Mouse (Mus musculus): ENCODE results near the gene Gm9040.
"Not testable (repeated sequence)": the region's sequence is repeated elsewhere in the genome, so short reads cannot be mapped to it uniquely, and the experiment has no call there.

Gm9040 gene

DNA sequence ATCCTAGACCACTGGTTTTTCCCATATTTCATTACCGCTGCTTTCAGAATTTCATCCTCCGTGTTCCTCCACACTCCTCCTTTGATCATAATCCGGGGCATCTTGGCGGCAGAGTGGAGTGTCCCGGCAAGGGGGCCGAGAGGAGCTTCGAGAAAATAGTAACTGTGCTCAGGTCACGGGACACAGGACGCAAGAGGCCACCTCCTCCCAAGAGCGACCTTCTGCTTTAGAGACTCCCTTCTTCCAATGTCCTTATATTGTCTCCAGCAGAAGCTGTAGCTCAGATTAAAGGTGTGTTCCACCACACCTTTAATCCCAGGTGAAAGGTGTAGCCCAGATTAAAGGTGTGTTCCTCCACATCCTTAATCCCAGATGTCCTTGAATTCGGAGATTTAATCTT, at the start of gene Gm9040:
Gene Gm9040 (minus strand): TSS at position 101 of the 400 bp plus-strand sequence.
- not testable (repeated sequence) for DNase-seq (ENCODE audit: low read depth, low spot score)

DNA sequence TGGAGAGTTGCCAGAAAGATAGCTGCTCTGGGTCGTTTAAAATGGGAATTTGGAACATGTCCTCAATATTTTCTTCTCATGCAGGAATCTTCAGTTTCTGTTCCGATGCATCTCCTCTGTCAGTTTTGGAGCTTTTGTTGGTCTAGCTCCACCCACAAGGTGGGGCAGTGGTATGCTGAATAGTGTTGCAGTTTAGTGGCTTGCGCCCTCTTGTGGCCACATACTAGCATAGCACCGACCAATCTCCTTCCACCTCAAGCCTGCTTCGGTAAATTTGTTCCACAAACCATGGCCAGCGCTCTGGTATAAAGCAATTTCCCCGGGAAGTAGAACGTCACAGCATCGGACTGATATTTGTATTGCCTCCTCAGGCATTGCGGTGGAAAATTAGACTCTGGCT, 43.7 kb upstream of the Gm9040 start:
- peak; percentile 91 for DNase-seq (ENCODE audit: low read depth, low spot score)

DNA sequence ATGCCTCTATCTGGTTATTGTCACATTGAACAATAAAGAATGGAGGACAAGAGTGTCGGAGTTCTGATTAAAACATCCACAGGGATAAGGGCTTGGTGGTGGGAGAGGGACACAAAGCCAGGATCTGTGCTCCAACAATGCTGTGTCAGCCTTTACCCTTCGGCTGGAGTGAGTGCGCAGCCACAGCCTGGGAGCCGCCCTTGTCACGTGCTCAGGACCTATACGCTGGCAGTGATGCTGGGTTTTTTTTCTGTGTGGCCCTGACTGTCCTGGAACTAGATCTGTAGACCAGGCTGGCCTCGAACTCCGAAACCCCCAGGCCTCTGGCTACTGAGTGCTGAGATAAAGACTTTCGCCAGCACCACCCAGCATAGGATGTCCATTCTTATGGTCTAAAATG, 42.7 kb upstream of the Gm9040 start:
- DNase-seq (ENCODE audit: low read depth, low spot score): no peak

DNA sequence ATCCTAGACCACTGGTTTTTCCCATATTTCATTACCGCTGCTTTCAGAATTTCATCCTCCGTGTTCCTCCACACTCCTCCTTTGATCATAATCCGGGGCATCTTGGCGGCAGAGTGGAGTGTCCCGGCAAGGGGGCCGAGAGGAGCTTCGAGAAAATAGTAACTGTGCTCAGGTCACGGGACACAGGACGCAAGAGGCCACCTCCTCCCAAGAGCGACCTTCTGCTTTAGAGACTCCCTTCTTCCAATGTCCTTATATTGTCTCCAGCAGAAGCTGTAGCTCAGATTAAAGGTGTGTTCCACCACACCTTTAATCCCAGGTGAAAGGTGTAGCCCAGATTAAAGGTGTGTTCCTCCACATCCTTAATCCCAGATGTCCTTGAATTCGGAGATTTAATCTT, 27.2 kb upstream of the Gm9040 start, which contains the start of gene Gm9049:
Gene Gm9049 (minus strand): TSS at position 101 of the 400 bp plus-strand sequence.
- not testable (repeated sequence) for DNase-seq (ENCODE audit: low read depth, low spot score)

DNA sequence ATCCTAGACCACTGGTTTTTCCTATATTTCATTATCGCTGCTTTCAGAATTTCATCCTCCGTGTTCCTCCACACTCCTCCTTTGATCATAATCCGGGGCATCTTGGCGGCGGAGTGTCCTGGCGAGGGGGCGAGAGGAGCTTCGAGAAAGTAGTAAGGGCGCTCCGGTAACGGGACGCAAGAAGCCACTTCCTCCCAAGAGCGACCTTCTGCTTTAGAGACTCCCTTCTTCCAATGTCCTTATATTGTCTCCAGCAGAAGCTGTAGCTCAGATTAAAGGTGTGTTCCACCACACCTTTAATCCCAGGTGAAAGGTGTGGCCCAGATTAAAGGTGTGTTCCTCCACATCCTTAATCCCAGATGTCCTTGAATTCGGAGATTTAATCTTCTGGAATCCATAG, 21.8 kb upstream of the Gm9040 start, which contains the start of gene Gm9048:
Gene Gm9048 (minus strand): TSS at position 101 of the 400 bp plus-strand sequence.
- not testable (repeated sequence) for DNase-seq (ENCODE audit: low read depth, low spot score)

DNA sequence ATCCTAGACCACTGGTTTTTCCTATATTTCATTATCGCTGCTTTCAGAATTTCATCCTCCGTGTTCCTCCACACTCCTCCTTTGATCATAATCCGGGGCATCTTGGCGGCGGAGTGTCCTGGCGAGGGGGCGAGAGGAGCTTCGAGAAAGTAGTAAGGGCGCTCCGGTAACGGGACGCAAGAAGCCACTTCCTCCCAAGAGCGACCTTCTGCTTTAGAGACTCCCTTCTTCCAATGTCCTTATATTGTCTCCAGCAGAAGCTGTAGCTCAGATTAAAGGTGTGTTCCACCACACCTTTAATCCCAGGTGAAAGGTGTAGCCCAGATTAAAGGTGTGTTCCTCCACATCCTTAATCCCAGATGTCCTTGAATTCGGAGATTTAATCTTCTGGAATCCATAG, 16.4 kb upstream of the Gm9040 start, which contains the start of gene Gm9046:
Gene Gm9046 (minus strand): TSS at position 101 of the 400 bp plus-strand sequence.
- DNase-seq (ENCODE audit: low read depth, low spot score): not testable (repeated sequence)

DNA sequence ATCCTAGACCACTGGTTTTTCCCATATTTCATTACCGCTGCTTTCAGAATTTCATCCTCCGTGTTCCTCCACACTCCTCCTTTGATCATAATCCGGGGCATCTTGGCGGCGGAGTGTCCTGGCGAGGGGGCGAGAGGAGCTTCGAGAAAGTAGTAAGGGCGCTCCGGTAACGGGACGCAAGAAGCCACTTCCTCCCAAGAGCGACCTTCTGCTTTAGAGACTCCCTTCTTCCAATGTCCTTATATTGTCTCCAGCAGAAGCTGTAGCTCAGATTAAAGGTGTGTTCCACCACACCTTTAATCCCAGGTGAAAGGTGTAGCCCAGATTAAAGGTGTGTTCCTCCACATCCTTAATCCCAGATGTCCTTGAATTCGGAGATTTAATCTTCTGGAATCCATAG, 11.0 kb upstream of the Gm9040 start, which contains the start of gene Gm9045:
Gene Gm9045 (minus strand): TSS at position 101 of the 400 bp plus-strand sequence.
- not testable (repeated sequence) for DNase-seq (ENCODE audit: low read depth, low spot score)

DNA sequence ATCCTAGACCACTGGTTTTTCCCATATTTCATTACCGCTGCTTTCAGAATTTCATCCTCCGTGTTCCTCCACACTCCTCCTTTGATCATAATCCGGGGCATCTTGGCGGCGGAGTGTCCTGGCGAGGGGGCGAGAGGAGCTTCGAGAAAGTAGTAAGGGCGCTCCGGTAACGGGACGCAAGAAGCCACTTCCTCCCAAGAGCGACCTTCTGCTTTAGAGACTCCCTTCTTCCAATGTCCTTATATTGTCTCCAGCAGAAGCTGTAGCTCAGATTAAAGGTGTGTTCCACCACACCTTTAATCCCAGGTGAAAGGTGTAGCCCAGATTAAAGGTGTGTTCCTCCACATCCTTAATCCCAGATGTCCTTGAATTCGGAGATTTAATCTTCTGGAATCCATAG, 5.5 kb upstream of the Gm9040 start, which contains the start of gene Gm9044:
Gene Gm9044 (minus strand): TSS at position 101 of the 400 bp plus-strand sequence.
- not testable (repeated sequence) for DNase-seq (ENCODE audit: low read depth, low spot score)

DNA sequence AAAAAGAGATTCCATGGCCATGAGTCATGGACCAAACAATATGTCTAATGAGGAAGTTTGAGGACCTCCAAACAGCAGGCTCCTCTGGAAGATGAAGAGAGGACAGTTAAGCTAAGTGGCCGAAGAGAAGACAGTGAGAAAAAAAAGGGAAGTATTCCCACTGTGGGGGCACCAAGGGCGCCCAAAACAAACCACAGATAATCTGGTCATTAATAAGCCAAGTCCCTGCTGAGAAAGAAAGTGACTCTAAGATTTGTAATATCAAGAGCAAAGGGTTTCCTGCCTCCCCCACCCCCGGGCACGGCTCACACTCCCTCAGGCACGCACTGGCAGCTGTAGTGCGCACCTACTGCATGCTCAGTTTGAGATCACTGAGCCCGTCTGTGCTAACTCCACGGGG, 7.7 kb downstream of the Gm9040 start:
- no peak for DNase-seq (ENCODE audit: low read depth, low spot score)

DNA sequence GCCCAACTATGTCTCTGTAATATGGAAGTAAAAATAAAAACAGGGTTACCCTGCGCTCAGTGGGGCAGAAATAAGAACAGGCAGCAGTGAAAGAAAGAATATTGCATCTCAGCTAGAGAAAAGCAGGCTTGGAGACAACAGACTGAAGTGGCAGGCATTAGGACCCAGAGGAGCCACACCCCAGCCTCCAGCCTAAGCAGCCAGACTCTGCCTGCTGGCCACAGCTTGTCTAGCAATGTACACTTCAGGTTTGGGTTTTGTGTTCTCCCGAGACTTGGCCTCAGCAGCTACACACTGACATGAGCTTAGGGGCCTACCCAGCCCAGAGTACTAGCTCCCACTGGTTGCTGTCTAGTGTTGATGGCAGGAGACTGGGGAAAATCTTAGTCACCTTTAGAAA, 24.6 kb downstream of the Gm9040 start:
- peak; percentile 3 for DNase-seq (ENCODE audit: low read depth, low spot score)

DNA sequence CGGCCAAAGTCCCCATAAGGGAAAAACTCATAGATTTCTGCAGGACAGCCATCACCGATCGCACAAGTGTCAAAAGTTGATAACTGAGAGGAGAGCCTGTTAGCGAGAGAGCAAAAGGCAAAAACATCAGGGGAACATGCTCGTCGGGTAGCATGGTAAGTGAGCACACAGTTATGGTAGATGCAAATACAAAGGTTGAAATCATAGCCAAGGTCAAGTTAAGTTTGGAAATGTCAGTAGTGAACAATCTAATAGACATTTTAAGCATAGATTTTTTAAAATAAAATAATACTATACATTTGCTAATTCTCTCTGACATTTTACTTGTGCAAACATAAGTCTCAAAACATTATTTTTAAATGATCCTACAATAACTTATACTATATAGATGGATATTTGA, 31.8 kb downstream of the Gm9040 start, which contains the start of gene Iltifb:
Gene Iltifb (minus strand): TSS at position 101 of the 400 bp plus-strand sequence.
- no peak for DNase-seq (ENCODE audit: low read depth, low spot score)

DNA sequence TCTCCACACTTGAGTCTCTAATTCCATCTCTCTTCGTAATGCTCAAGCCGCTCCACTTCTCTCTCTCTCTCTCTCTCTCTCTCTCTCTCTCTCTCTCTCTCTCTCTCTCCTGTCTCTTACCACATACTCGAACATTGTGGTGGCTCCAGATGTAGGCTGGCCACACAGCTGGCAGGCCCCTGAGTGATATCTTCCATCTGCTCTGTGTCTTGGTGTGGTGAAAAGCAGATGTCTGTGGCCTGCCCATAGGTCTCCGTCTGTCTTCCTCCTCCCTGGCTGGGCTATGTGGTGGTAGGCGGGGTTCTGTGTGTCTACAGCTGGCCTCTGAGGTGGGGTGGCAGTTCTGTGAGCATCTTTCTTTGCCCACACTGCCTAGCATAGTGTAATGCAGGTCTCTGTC, 43.8 kb downstream of the Gm9040 start:
- not testable (repeated sequence) for DNase-seq (ENCODE audit: low read depth, low spot score)

DNA sequence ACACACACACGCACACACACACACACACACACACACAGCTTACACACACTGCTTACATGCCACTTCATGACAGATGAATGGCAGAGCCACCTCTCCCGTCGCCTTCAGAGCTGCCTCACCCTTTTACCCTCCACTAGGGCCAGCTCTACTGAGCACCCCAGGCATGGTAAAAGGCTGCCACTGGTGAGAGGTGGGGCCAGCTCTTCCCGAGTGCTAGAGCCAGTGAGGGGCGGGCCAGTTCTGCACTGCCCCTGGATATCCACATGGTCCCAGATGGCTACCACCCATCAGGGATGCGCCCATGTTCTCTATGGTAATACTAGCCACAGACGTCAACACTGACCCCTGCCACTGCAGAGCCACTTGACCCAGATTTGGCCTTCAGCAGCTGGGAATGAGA, 44.2 kb downstream of the Gm9040 start:
- DNase-seq (ENCODE audit: low read depth, low spot score): not testable (repeated sequence)

DNA sequence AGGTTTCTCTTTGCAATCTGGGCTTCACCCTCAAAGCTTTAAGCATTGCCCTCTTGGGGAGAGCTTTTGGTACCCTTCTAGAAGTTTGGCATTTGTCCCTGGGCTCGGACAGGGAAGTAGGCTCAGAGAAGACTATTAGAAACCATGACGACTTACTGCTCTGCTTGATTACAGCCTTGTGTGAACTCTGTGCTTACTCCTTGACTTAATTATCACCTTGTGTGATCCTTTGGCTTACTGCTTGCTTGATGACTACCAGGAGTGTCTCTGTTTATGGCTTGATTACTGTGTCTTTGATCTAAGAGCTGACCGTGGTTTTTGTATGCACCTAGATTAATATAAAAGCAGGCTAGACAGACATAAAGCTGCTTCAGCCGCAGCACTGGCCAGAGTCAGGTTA, 48.7 kb downstream of the Gm9040 start:
- not testable (repeated sequence) for DNase-seq (ENCODE audit: low read depth, low spot score)
